Mouse (Mus musculus): ENCODE data around the gene Dnase1l1.

Gene Dnase1l1

DNA sequence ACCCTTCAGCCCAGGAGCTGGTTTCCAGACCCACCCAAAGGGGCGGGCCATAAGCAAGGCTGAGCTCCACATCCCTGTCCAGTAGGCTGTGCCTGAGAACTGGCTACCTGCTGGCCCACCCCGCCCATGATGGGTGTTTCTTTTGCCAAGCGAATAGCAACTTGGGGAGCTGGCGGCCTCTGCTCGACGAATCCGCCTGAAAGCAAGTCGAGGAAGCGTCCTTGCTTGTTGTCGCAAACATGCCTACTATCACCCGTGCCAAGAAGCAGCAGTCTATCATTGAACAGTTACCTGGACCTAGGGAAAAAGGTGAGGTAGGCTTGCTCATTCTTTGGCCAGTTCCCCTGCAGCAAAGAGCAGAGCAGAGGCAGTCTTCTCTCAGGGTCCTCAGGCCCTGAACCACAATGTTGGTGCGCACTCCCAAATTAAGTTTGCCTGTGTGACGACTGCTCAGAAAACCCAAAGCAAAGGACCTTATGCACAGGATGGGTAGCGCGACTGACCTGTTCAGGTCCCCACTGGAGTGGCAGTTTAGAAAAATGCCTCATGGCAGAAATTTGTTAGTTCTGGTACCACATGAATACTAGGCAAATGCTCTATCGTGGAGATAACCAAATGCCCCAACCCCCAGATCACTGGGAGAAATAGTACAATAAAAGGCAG lies at the start of gene Dnase1l1, which contains the start of gene Taz:
Gene Dnase1l1 (minus strand): TSS at position 606 of the 663 bp plus-strand sequence.
Gene Taz (plus strand): TSS at position 181 of the 663 bp plus-strand sequence.
- in situ Hi-C loops (cut with MboI; ENCODE audit: unreplicated experiment in 2 of 2), result loop anchor here in 1 of 2 experiments (25.0 kb wide), 1 partner anchor 495 kb away; the partner anchor contains the start of genes Idh3g and Ssr4

- in situ Hi-C loops (cut with MboI; ENCODE audit: unreplicated experiment in 2 of 2), result no loop called here
These were observed 48.2 kb upstream of the Dnase1l1 start for GRCm38 (mm10) chrX:74330166-74330930.

- in situ Hi-C loops (cut with MboI; ENCODE audit: unreplicated experiment in 2 of 2), result no loop called here
These were observed 47.1 kb upstream of the Dnase1l1 start for GRCm38 (mm10) chrX:74329215-74329671.

DNA sequence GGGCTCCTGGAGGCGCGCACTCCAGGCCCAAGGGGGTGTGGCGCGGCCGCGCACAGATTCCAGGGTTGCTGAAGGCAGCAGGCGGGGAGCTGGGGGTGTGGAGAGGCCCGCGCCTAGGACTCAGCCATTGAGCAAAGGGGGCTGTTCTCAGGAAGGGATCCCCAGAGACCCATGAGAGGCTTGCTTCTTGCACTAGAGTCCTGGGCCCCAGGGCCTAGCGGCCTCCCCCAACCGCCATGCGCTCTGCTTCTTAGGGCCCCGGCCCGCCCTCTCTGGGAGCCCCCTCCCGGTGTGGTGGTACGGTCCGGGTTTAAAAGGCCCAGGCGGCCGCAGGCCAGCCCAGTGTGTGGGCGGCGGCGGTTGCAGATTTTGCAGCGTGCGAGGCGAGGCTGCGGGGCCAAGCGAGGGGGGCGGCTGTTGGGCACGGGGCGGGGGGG lies 46.6 kb upstream of the Dnase1l1 start, which contains the start of gene Plxna3:
Gene Plxna3 (plus strand): TSS at position 342 of the 437 bp plus-strand sequence.
- in situ Hi-C loops (cut with MboI; ENCODE audit: unreplicated experiment in 2 of 2), result no loop called here

DNA sequence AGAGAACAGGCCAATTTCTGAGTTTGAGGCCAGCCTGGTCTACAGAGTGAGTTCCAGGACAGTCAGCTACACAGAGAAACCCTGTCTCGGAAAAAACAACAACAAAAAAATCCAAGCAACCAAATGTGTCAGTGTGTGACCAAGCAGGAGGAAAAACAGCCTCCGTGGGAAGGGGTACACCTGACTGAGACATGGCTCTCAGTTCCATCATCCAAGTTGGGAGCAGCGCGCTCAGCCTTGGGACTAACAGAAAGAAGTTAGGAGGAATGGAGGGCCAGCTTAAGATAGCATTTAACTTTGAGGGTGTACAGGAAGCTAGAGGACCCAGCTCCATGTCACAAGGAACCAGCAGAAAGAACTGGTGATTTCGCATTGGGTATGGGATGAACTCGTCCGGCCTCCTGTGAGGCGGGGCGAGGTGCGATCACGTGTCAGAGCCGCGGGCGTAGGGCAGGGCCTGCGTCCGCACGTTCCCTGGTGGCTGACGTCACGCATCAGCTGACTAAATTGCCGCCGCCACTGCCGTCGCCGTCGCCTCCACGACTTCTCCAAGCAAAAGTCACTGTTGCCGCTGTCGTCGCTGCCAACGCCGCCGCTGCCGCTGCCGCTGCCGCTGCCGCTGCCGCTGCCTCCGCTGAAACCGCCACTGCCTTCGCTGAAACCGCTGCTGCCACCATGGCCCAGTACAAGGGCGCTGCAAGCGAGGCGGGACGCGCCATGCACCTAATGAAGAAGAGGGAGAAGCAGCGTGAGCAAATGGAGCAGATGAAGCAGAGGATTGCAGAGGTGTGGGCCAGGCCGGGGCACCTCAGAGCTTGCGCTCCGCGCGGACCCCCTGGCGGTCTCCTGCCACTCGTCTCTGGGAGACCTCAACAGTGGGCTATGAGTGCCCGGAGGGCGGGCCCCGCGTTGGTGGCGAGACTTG lies 30.7 kb upstream of the Dnase1l1 start, which contains the start of gene Fam50a:
Gene Fam50a (plus strand): TSS at position 494 of the 925 bp plus-strand sequence.
- in situ Hi-C loops (cut with MboI; ENCODE audit: unreplicated experiment in 2 of 2), result no loop called here

DNA sequence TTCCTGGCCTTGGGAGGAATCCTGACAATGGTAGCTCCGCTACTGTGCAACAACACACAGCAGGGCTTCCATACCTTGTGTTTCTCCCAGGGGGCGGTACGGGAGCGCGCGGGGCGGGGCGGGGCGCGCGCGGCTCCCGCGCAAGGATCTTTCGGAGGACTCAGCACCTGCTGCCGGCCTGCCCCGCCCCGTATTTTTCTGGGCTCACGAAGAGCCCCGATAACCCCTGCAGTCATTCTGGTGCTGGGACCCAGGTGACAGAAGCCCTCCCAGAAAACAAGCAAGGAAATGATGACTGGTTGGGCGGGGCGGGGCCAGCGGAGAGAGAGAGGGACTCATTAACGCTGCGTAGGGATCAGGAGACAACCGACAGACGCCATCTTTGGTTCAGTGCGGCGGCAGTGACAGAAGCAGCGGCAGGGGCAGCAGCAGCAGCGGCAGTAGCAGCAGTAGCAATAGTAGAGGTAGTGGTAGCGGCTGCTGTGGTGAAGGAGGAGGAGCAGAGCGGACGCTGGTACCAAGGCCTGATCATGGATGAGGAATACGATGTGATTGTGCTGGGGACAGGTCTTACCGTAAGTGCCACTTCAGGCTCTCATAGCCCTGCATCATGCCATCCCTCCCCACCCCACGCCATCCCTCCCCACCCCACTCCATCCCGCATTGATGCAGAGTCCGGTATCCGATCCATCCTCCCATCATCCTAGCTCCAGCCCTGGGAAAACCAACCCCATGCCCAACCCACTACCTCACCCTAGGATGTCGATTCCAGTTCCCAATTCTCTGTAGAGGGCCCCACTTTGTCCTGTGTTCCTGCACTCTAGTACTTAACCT lies 22.9 kb upstream of the Dnase1l1 start, which contains the start of gene Gdi1:
Gene Gdi1 (plus strand): TSS at position 132 of the 834 bp plus-strand sequence.
- in situ Hi-C loops (cut with MboI; ENCODE audit: unreplicated experiment in 2 of 2), result loop anchor here in 1 of 2 experiments (10.0 kb wide), 1 partner anchor 50 kb away; the partner anchor contains the start of gene Emd

GRCm38 (mm10) chrX:74299721-74300120 lies 17.6 kb upstream of the Dnase1l1 start:
- in situ Hi-C loops (cut with MboI; ENCODE audit: unreplicated experiment in 2 of 2), result loop anchor here in 1 of 2 experiments (10.0 to 25.0 kb wide), 2 partner anchors 45 to 512 kb away; partner anchors contain the start of genes Emd, Idh3g and Ssr4

- in situ Hi-C loops (cut with MboI; ENCODE audit: unreplicated experiment in 2 of 2), result loop anchor here in 1 of 2 experiments (25.0 kb wide), 1 partner anchor 511 kb away; the partner anchor contains the start of genes Idh3g and Ssr4
These were observed 16.2 kb upstream of the Dnase1l1 start for GRCm38 (mm10) chrX:74298348-74298747.

DNA sequence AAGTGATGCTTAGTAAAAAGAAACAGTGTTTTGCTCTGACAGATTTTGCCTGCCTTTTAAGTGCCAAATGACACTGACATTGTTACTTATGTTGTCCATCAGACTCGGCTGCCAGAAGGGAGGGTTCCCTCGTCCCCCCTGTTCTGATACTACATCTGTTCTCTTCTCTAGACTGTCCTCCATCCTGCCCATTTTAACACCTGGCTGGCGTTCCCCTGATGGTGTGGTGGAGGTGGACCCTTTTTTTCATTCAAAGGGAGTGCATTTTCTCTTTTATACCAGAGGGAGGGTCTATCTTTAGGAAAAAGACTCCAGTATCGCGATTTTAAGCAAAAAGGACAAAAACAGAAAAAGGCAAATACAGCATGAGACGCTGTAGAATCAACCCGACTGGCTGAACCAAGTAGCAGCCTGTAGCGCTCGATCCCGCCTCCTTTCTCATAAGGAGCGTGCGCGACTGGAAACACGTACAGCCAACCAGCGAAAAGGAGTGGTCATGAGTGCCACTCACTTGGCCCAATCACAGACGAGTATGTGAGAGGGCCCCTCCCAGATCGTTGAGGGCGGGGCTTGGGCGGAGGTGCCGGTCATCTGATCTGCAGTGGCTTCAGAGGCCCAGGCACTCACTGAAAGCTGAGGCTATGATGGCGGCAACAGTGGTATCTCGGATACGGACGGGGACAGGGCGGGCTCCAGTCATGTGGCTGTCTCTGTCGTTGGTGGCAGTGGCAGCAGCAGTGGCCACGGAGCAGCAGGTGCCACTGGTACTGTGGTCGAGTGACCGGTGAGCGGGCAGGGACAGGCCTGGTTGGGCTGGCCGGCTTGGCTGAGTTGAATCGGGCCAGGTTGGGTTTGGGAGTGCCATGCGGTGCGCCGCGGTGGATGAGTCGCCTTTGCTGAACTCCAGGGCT lies 14.7 kb upstream of the Dnase1l1 start, which contains the start of gene Atp6ap1:
Gene Atp6ap1 (plus strand): TSS at position 560 of the 911 bp plus-strand sequence.
- in situ Hi-C loops (cut with MboI; ENCODE audit: unreplicated experiment in 2 of 2), result loop anchor here in 1 of 2 experiments (25.0 kb wide), 1 partner anchor 509 kb away; the partner anchor contains the start of genes Idh3g and Ssr4

DNA sequence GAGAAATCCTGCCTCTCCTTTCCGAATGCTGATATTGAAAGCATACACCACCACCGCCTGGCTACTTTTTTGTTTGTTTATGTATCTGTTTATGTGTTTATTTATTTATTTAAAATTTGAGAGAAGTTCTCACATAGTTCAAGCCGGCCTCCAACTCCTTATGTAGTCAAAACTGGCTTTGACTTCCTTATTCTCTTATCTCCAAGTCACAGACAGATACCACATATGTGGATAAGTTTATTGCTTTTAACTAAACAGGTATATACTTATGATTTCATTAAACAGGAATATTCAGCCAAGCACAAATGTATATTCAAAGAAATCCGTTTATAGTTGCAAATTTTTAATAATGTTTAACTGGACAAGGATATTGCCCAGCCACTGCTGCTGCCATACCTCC lies 11.3 kb upstream of the Dnase1l1 start:
- in situ Hi-C loops (cut with MboI; ENCODE audit: unreplicated experiment in 2 of 2), result loop anchor here in 1 of 2 experiments (25.0 kb wide), 1 partner anchor 506 kb away; the partner anchor contains the start of genes Idh3g and Ssr4

DNA sequence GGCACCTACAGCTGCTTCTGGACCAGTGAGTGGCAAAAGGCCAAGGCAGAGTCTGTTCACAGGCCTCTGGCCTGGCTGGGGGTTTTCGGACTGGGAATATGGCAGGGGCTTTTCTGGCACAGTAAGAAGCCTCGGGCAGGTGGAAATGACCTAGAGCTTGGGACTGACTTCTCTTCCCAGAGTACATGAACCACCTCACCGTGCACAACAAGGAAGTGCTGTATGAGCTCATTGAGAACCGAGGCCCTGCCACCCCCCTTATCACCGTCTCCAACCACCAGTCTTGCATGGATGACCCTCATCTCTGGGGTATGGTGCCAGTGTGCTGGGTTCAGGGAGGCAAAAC lies 928 bp upstream of the Dnase1l1 start:
- in situ Hi-C loops (cut with MboI; ENCODE audit: unreplicated experiment in 2 of 2), result loop anchor here in 1 of 2 experiments (25.0 kb wide), 1 partner anchor 496 kb away; the partner anchor contains the start of genes Idh3g and Ssr4

- in situ Hi-C loops (cut with MboI; ENCODE audit: unreplicated experiment in 2 of 2), result loop anchor here in 1 of 2 experiments (25.0 kb wide), 1 partner anchor 495 kb away; the partner anchor contains the start of genes Idh3g and Ssr4
These were observed 406 bp upstream of the Dnase1l1 start for GRCm38 (mm10) chrX:74282395-74283091.

- in situ Hi-C loops (cut with MboI; ENCODE audit: unreplicated experiment in 2 of 2), result loop anchor here in 1 of 2 experiments (25.0 kb wide), 1 partner anchor 494 kb away; the partner anchor contains the start of genes Idh3g and Ssr4
These were observed 951 bp downstream of the Dnase1l1 start for GRCm38 (mm10) chrX:74281041-74281731.

DNA sequence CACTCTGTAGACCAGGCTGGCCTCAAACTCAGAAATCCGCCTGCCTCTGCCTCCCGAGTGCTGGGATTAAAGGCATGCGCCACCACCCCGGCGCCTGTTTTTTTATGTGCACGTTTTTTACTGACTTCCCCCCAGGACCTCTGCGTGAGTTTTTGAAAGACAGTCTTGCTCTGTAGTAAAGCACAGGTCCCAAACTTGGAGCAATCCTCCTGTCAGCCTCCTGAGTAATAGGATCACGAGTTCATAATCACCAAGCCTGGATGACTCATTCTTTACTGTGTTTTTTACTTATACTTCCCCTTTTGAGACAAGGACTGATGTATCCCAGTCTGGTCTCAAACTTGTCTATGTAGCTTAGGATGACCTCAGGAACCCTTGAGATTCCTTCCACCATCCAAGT lies 4.2 kb downstream of the Dnase1l1 start:
- in situ Hi-C loops (cut with MboI; ENCODE audit: unreplicated experiment in 2 of 2), result loop anchor here in 1 of 2 experiments (25.0 kb wide), 1 partner anchor 491 kb away; the partner anchor contains the start of genes Idh3g and Ssr4

DNA sequence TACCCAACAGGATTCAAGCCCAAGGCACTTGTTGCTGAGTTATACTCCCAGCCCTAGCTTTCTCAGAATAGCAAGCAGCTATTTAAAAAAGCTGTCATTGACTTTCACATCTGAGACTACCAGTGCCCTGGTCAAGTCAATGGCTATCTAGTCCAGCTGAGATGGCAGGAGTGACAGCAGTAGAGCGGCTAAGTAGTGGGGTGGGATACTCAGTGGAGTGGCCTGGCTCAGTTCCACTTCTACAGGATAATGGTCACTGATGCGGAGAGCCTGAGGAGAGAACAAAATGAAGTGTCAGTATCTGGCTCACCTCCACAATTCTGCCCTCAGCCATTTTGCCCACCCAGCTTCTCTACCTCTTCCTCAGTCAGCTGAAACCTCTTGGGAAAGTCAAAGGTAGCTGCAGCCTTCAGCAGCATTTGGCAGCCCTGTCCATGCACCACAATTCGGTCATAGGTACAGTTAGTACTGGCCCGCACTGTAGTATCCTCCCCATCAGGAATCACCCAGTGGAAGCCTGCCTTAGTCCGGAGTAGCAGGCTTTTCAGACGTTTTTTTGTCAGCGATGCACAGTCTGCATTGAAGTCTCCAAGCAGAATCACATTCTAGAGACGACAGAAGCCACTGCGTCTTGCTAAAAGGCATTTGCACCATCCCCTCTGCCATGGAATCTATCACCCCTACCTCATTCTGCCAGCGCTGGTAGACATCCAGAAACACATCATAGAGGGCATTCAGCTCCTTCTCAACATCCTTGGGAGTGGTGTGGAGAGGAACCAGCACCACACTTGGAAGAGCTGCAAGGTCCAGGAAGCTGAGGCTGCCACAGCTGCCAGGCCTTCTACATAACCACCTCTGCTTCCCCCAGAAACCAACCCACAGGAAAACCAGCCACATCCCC lies 8.5 kb downstream of the Dnase1l1 start:
- in situ Hi-C loops (cut with MboI; ENCODE audit: unreplicated experiment in 2 of 2), result loop anchor here in 1 of 2 experiments (25.0 kb wide), 1 partner anchor 311 kb away; the partner anchor contains the start of gene Hcfc1
